Mouse (Mus musculus) kidney, adult 2 months (tissue): ENCODE data around the gene Slc35g3. TPM values are rescaled to one million over a fixed set of nuclear protein-coding genes. Genes with fewer than 3 reads are reported as not detected.

ENCODE experiments used
- DNase-seq: peaks from one replicate; pipeline ENCODE4 v3.0.0; 2021
- H3K27ac ChIP-seq: fragments of 200-500 bp; 2 replicates; pipeline ENCODE4 v1.5.1; 2012; ENCODE audit warnings: low read depth, low read length, control low read depth, inconsistent platforms; ENCODE audit not compliant: insufficient read depth
- H3K27me3 ChIP-seq: fragments of 200-500 bp; replicated peaks from 2 replicates; pipeline ENCODE4 v1.6.1; 2012; ENCODE audit warnings: mild to moderate bottlenecking, moderate library complexity, low read length, inconsistent platforms; ENCODE audit not compliant: control insufficient read depth, insufficient read depth
- H3K36me3 ChIP-seq: fragments of 200-500 bp; 2 replicates; pipeline ENCODE4 v1.6.1; 2012; ENCODE audit warnings: mild to moderate bottlenecking, moderate library complexity, low read length, inconsistent platforms; ENCODE audit not compliant: control insufficient read depth, insufficient read depth
- H3K4me1 ChIP-seq: fragments of 200-500 bp; 2 replicates; pipeline ENCODE4 v1.6.1; 2011; ENCODE audit warnings: low read length; ENCODE audit not compliant: control insufficient read depth, insufficient read depth
- H3K4me3 ChIP-seq: fragments of 200-500 bp; 2 replicates; pipeline ENCODE4 v1.5.1; 2011; ENCODE audit warnings: mild to moderate bottlenecking, low read depth, low read length, control low read depth; ENCODE audit not compliant: insufficient read depth
- CTCF ChIP-seq: fragments of 200-500 bp; conservative IDR thresholded peaks from 2 replicates; pipeline ENCODE4 v1.5.1; 2011; ENCODE audit warnings: low read depth, mild to moderate bottlenecking, control low read depth, low read length, moderate library complexity, mixed read lengths; ENCODE audit not compliant: insufficient read depth, insufficient read length
- POLR2A ChIP-seq: fragments of 200-500 bp; IDR thresholded peaks from one replicate; pipeline ENCODE4 v1.6.1; 2011; ENCODE audit warnings: low read depth, low read length, control low read depth
- WGBS: fragments of 180-500 bp; shearing (Covaris S2); methylation state at CpG from one replicate; pipeline ENCODE4 v1.1.7; 2018; 5-methylcytosine and 5-hydroxymethylcytosine counted together
- polyA plus RNA-seq: library from polyadenylated mRNA; depleted of rRNA; stranded (reverse); fragments of >200 nt; gene quantifications from 2 replicates; pipeline ENCODE4 v1.2.3, GENCODE M21; 2012

Gene Slc35g3
- polyA plus RNA-seq, 1 experiment = 0.05 TPM

DNA sequence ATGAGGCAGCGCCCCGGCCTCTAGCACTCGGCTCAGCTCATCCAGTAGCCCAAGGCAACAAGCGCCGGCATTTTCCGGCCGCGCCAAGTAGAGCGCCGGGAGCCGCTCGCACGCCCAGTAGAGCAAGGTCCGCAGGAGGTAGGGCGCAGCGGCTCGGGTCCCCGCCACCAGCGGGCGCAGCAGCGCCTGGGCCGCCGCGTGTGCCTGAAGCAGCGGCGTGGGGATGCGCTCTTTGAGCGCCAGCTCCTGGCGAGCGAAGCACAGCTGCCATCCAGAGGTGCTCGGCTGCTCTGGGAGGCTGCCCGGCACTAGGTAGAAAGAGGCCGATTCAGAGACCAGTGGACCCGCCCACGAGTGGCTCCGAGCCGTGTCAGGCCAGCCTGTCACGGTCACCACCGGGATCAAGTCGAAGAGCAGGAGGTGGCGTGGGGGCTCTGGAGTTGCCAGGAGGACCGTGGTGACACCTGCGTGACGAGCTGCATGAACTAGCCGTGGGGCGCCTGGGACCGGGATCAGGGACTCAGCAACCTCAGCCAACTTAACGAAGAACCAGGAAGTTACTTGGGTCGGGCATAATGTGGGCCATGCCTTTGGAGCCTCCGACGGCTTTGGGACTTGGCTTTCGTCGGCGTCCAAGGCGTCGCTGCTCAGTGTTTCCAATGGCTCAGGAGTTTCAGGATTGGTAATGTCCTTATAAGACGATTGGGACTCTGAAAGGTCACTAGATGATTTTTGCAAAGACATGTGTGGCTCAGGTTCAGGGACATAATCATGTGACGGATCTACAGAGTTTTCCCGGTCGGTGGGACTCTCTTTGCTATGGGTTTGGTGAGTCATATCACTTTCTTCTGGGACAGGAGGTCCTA is 42.3 kb upstream of the Slc35g3 start:
- Histone ChIP-seq H3K4me3 (peak overlapping the region; percentile 45), H3K4me1 (peaks cover 20% of the 10 kb centered on the region), H3K27me3 (no peaks in the 10 kb centered on the region; the same call in 1 of the 2 replicates), H3K36me3 (no peaks in the 10 kb centered on the region), H3K27ac (peak overlapping the region; percentile 18; the same call in 1 of the 2 replicates)
- TF ChIP-seq POLR2A (no peak), CTCF (peak; percentile 57)
- peak; percentile 90 for DNase-seq
- WGBS = 2% methylated on average over 60 of the region's 60 CpGs

DNA sequence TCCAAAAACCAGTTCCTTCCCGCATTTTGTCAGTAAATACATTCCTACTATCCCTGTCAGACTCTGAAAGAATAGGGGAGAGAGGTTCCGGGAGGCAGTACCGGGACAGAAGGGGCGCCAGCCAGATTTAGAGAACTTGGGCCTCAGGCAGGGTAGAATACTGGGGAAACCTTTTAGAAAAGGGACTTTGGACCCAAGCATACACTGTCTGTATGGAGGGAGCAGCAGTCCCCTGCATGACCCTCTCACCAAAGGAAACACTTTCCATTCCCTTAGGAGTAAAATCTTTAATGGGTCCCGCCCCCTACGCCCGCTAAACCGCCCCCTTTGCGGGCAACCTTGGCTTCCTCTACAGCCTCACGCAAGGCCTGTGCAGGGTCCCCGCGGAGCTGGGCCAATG is 41.6 kb upstream of the Slc35g3 start:
- no peak for DNase-seq
- Histone ChIP-seq H3K4me3 (peak overlapping the region; percentile 45), H3K4me1 (peaks cover 20% of the 10 kb centered on the region), H3K27ac (no peak overlapping the region), H3K27me3 (no peaks in the 10 kb centered on the region; the same call in 1 of the 2 replicates), H3K36me3 (no peaks in the 10 kb centered on the region)
- TF ChIP-seq POLR2A = no peak
- TF ChIP-seq CTCF = no peak
- WGBS = 5% methylated on average over 12 of the region's 12 CpGs

DNA sequence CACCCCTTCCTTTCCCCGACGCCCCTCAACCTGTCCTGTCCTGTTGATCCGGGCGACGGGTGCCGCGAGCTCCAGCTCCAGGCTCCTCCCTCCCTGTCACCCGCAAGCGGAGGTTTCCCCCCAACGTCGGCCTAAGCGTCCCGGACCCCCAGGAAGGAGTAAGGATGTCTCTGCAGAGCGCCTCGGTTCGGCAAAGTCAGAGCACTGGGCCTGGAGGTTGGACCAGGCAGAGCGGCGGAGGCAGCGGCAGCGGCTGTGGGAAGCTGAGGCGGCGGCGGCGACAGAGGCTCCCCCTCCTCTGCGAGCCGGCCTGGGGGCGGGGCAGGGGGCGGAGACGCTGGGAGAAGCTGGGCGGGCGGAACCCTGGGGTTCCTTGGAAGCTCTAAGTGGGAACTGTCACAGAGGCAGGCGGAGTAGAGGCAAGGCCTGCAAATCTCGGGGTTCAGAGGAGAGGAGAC is 40.9 kb upstream of the Slc35g3 start:
- no peak for TF ChIP-seq CTCF
- TF ChIP-seq POLR2A = no peak
- H3K36me3 ChIP-seq = no peaks in the 10 kb centered on the region
- DNase-seq = peak; percentile 87
- 2% methylated on average over 33 of the region's 33 CpGs for WGBS
- H3K4me1 ChIP-seq = peaks cover 20% of the 10 kb centered on the region
- H3K27me3 ChIP-seq = no peaks in the 10 kb centered on the region; the same call in 1 of the 2 replicates
- H3K4me3 ChIP-seq = peak overlapping the region; percentile 45
- no peak overlapping the region for H3K27ac ChIP-seq

DNA sequence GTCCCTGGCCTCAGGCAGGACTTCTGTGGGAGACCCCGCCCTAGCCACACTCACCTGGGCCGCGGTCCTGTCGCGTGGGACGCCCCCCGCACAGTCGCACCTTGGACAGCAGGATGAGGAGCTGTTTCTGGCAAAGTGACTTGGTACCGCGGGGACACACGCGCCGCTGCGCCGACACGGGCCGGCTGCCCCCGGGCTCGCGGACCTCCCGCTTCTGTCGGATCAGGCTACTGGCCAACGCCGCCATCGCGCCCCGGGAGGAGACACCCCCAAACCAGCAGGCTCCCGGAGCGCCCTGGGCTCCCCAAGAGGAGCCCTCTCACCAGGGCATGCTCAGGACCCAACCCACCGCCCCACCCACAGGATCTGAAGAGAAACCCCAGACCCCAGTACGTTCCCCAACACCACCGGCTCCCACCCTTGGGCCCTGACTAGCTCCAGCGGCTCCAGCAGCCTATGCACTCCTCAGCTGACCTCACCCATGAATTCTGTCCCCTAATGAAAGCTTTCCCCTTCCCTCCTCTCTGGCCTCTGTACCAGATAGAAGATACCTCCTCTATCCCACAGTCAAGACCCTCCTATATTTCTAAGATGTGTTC is 39.7 kb upstream of the Slc35g3 start, which contains the start of gene Fgf11:
Gene Fgf11 (minus strand): TSS at position 479 of the 599 bp plus-strand sequence.
- 4% methylated on average over 33 of the region's 33 CpGs for WGBS
- H3K4me3 ChIP-seq = peak within 1 kb of the TSS; percentile 45
- peaks cover 20% of the 10 kb centered on the region for H3K4me1 ChIP-seq
- H3K27me3 ChIP-seq = no peaks in the 10 kb centered on the region; the same call in 1 of the 2 replicates
- H3K36me3 ChIP-seq = no peaks in the 10 kb centered on the region
- DNase-seq = no peak
- TF ChIP-seq CTCF = no peak
- no peak within 1 kb of the TSS for H3K27ac ChIP-seq

DNA sequence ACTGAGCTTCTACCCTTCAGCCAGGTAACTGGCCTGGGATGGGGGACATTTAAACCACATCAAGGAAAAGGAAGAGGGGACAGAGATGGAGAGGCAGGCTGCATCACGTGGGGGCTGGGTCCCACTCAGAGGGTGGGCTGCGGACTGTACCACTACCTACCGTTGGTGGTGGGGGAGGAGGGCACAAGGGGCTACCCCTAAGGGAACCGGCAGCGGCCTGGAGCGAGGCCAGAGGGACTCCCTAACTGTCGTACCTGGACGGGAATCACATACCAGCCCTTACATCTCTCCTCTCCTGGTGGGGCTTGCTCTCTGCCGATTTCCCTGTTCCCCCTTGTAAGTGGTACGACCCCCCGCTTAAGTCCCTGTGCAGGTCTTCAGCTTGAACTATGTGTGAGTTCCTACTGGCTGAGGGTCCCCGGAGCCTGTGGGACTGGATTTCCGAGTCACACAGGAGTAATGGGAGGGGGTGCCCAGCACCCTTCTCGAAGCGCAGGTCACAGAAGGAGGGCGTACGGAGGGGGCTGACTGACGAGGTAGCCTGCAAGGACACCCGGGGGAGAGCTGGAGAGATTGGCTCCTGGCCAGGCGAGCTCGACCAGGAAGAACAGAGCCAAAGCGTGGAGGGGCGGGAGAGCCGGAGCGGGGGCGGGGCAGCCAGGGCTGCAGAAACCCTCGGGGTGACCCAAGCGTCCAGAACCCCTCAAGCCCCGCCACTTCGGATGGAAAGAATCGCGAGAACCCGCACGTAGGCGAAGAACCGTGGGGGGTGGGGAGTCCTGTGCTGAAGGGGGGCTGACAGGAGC is 38.8 kb upstream of the Slc35g3 start:
- no peak for TF ChIP-seq POLR2A
- no peak for TF ChIP-seq CTCF
- Histone ChIP-seq H3K27ac (no peak overlapping the region), H3K4me1 (peaks cover 20% of the 10 kb centered on the region), H3K4me3 (peak overlapping the region; percentile 42), H3K36me3 (no peaks in the 10 kb centered on the region), H3K27me3 (no peaks in the 10 kb centered on the region; the same call in 1 of the 2 replicates)
- 2% methylated on average over 36 of the region's 36 CpGs for WGBS
- peak; percentile 49 for DNase-seq

DNA sequence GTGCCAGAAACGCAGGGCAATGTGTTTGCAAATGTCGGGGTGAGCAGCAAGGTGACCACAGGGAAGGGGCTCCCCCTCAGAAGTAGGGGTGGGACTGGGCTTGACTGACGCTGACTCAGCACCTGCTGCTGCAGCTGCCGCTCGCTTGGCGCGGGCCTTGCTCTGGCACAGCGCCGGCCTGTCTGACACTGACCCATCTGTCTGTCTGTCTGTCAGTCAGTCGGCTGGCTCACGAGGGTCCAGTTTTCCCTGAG is 38.3 kb upstream of the Slc35g3 start:
- DNase-seq = peak; percentile 16
- WGBS = 21% methylated on average over 11 of the region's 11 CpGs
- Histone ChIP-seq H3K4me3 (no peak overlapping the region), H3K36me3 (no peaks in the 10 kb centered on the region), H3K27ac (no peak overlapping the region), H3K27me3 (no peaks in the 10 kb centered on the region; the same call in 1 of the 2 replicates), H3K4me1 (peaks cover 20% of the 10 kb centered on the region)
- no peak for TF ChIP-seq CTCF
- TF ChIP-seq POLR2A = no peak
